Mouse (Mus musculus) myocyte (in vitro differentiated cells): Measurements from ENCODE around the gene Prkcz.

Experiments used
- CEBPB ChIP-seq: IDR thresholded peaks from 2 replicates; pipeline ENCODE4 v1.6.1; 2011; ENCODE audit warnings: mild to moderate bottlenecking, moderate library complexity; ENCODE audit not compliant: poor library complexity, insufficient read depth, severe bottlenecking
- E2F4 ChIP-seq: IDR thresholded peaks from one replicate; pipeline ENCODE4 v1.6.1; 2011; ENCODE audit warnings: mild to moderate bottlenecking, control low read depth, moderate library complexity; ENCODE audit not compliant: insufficient read depth
- MAX ChIP-seq: IDR thresholded peaks from one replicate; pipeline ENCODE4 v1.6.1; 2011; ENCODE audit warnings: low read depth, mild to moderate bottlenecking, control low read depth
- MYOG ChIP-seq, 3 experiments: IDR thresholded peaks; one replicate each; pipeline ENCODE4 v1.6.1; 2011; ENCODE audit warnings: control low read depth in 2 of 3, low read depth in 2 of 3, mild to moderate bottlenecking in 2 of 3; ENCODE audit not compliant: insufficient read length in 2 of 3, control insufficient read depth in 1 of 3, insufficient read depth in 1 of 3
- POLR2A ChIP-seq: IDR thresholded peaks from one replicate; pipeline ENCODE4 v1.6.1; 2011; ENCODE audit warnings: low read depth, mild to moderate bottlenecking, control low read depth, moderate library complexity; ENCODE audit not compliant: insufficient read length
- POLR2AphosphoS2 ChIP-seq: IDR thresholded peaks from one replicate; pipeline ENCODE4 v1.6.1; 2011; ENCODE audit warnings: low read depth, control low read depth; ENCODE audit not compliant: insufficient read length
- REST ChIP-seq: IDR thresholded peaks from one replicate; pipeline ENCODE4 v1.6.1; 2011; ENCODE audit warnings: mild to moderate bottlenecking, control low read depth, moderate library complexity; ENCODE audit not compliant: insufficient read depth, insufficient read length
- TCF12 ChIP-seq: IDR thresholded peaks from one replicate; pipeline ENCODE4 v1.6.1; 2011; ENCODE audit warnings: mild to moderate bottlenecking, control low read depth; ENCODE audit not compliant: poor library complexity, insufficient read depth, severe bottlenecking
- USF1 ChIP-seq: IDR thresholded peaks from one replicate; pipeline ENCODE4 v1.6.1; 2011; ENCODE audit warnings: low read depth, mild to moderate bottlenecking, control low read depth, moderate library complexity

DNA sequence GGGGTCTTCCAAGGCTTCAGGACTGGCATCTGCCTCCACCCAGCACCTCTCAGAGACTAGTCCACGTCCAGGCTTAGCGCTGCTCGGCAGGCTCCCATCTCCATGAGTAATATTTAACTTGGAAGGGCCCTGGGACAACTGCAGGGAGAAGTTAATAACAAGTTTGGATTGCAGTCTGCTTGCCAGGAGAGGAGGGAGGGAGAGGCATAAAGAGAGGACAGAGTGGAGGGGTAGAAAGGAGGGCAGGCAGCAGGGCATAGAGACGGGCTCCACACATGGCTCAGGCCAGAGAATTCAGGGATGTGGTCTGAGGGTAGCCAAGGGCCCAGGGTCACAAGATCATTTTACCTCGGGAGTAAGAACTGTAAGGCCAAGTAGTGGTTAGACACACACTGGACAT is 122.9 kb downstream of the Prkcz start:
- no peak for TF ChIP-seq TCF12
- TF ChIP-seq REST = no peak
- TF ChIP-seq MAX = no peak
- no peak for TF ChIP-seq CEBPB
- no peak for TF ChIP-seq POLR2A
- TF ChIP-seq USF1 = no peak
- no peak for TF ChIP-seq POLR2AphosphoS2
- no peak for TF ChIP-seq E2F4
- peak in 1 of 3 experiments; percentile 10 for TF ChIP-seq MYOG (IDR thresholded peaks at IDR 0.05; ENCODE audit: control insufficient read depth in 1 of 3, insufficient read depth in 1 of 3, insufficient read length in 2 of 3, low read depth in 2 of 3)
